Mouse (Mus musculus): Measurements from ENCODE around the gene Pde8a.

Pde8a gene

GRCm38 (mm10) chr7:81339783-81340182, 126.4 kb downstream of the Pde8a start:
- DNase-seq = peak; percentile 73 to 75

GRCm38 (mm10) chr7:81341563-81341962, 128.2 kb downstream of the Pde8a start:
- peak; percentile 40 to 48 for DNase-seq

GRCm38 (mm10) chr7:81342356-81343094, 129.1 kb downstream of the Pde8a start:
- no peak for DNase-seq

- DNase-seq = no peak
These were observed 129.9 kb downstream of the Pde8a start for GRCm38 (mm10) chr7:81343316-81343715.

- no peak for DNase-seq
These were observed 130.4 kb downstream of the Pde8a start for GRCm38 (mm10) chr7:81343831-81344230.

GRCm38 (mm10) chr7:81344544-81345446, 131.4 kb downstream of the Pde8a start, which contains the start of gene Rps17:
Gene Rps17 (minus strand): TSS chr7:81345254.
- DNase-seq = peak; percentile 99 to 100

- DNase-seq = no peak
These were observed 132.2 kb downstream of the Pde8a start for GRCm38 (mm10) chr7:81345447-81346170.

GRCm38 (mm10) chr7:81348206-81348605, 134.8 kb downstream of the Pde8a start:
- DNase-seq = no peak

GRCm38 (mm10) chr7:81351826-81352225, 138.4 kb downstream of the Pde8a start:
- no peak for DNase-seq

GRCm38 (mm10) chr7:81355746-81356145, 142.3 kb downstream of the Pde8a start:
- no peak for DNase-seq

- no peak for DNase-seq
These were observed 143.0 kb downstream of the Pde8a start for GRCm38 (mm10) chr7:81356360-81356759.

- DNase-seq = no peak
These were observed 143.6 kb downstream of the Pde8a start for GRCm38 (mm10) chr7:81356975-81357374.

GRCm38 (mm10) chr7:81367946-81368345, 154.6 kb downstream of the Pde8a start:
- DNase-seq = no peak

- no peak for DNase-seq
These were observed 156.3 kb downstream of the Pde8a start for GRCm38 (mm10) chr7:81369724-81370123.

- DNase-seq = no peak
These were observed 158.4 kb downstream of the Pde8a start for GRCm38 (mm10) chr7:81371811-81372210.

- DNase-seq = no peak
These were observed 159.0 kb downstream of the Pde8a start for GRCm38 (mm10) chr7:81372337-81372920.

GRCm38 (mm10) chr7:81379363-81379762, 166.0 kb downstream of the Pde8a start:
- DNase-seq = no peak
